Mouse (Mus musculus) lung, postnatal 0 days (tissue): ENCODE data around the gene Cyp1b1.

Experiments
- CTCF ChIP-seq: IDR thresholded peaks from 2 replicates; pipeline ENCODE4 v1.5.1; 2016; ENCODE audit warnings: antibody characterized with exemption, mild to moderate bottlenecking
- EP300 ChIP-seq: IDR thresholded peaks from 2 replicates; pipeline ENCODE4 v1.6.1; 2016; ENCODE audit warnings: antibody characterized with exemption, mild to moderate bottlenecking, control low read depth

GRCm38 (mm10) chr17:79695541-79695940, 19.3 kb downstream of the Cyp1b1 start:
- no peak for TF ChIP-seq CTCF
- no peak for TF ChIP-seq EP300
